Mouse (Mus musculus) lung, embryonic 15.5 days (tissue): ENCODE measurements around the gene Pcca. TPM values are rescaled to one million over a fixed set of nuclear protein-coding genes. Genes with fewer than 3 reads are reported as not detected.

Source experiments
- ATAC-seq: fragments of 200-750 bp; cut with Nextera tagmentation; 2 replicates; pipeline ENCODE4 v1.8.0; 2017; ENCODE audit warnings: moderate number of reproducible peaks, borderline replicate concordance; ENCODE audit not compliant: low FRiP score, low TSS enrichment; ENCODE audit errors: extremely low read depth
- H3K27ac ChIP-seq: fragments of 300-500 bp; sonication (generic); 2 replicates; pipeline ENCODE4 v1.5.1; 2015; ENCODE audit warnings: moderate library complexity, mild to moderate bottlenecking, inconsistent platforms
- H3K27me3 ChIP-seq: fragments of 300-500 bp; sonication (generic); 2 replicates; pipeline ENCODE4 v1.6.1; 2015; ENCODE audit warnings: inconsistent platforms
- H3K36me3 ChIP-seq: fragments of 300-500 bp; sonication (generic); 2 replicates; pipeline ENCODE4 v1.6.1; 2015; ENCODE audit warnings: inconsistent platforms
- H3K4me1 ChIP-seq: fragments of 300-500 bp; sonication (generic); 2 replicates; pipeline ENCODE4 v1.6.1; 2015; ENCODE audit warnings: inconsistent platforms
- H3K4me2 ChIP-seq: fragments of 300-500 bp; sonication (generic); 2 replicates; pipeline ENCODE4 v1.6.1; 2015; ENCODE audit warnings: inconsistent platforms, mild to moderate bottlenecking, moderate library complexity
- H3K4me3 ChIP-seq: fragments of 300-500 bp; sonication (generic); 2 replicates; pipeline ENCODE4 v1.5.1; 2015; ENCODE audit warnings: mild to moderate bottlenecking, inconsistent platforms
- H3K9ac ChIP-seq: fragments of 300-500 bp; sonication (generic); 2 replicates; pipeline ENCODE4 v1.6.1; 2015; ENCODE audit warnings: inconsistent platforms
- H3K9me3 ChIP-seq: fragments of 300-500 bp; sonication (generic); 2 replicates; pipeline ENCODE4 v1.6.1; 2016; ENCODE audit warnings: inconsistent platforms
- WGBS: fragments of 180-500 bp; shearing (Covaris S2); methylation state at CpG from one replicate; pipeline ENCODE4 v1.1.7; 2015; 5-methylcytosine and 5-hydroxymethylcytosine counted together
- polyA plus RNA-seq: library from polyadenylated mRNA; unstranded; fragments of >200 nt; fragmentation: Nextera tagmentation; extraction: Ambion mirVana; gene quantifications from 2 replicates; pipeline ENCODE4 v1.2.1, GENCODE M21; 2015

Pcca gene
- 19.8 and 20.6 TPM in 2 replicates for polyA plus RNA-seq

DNA sequence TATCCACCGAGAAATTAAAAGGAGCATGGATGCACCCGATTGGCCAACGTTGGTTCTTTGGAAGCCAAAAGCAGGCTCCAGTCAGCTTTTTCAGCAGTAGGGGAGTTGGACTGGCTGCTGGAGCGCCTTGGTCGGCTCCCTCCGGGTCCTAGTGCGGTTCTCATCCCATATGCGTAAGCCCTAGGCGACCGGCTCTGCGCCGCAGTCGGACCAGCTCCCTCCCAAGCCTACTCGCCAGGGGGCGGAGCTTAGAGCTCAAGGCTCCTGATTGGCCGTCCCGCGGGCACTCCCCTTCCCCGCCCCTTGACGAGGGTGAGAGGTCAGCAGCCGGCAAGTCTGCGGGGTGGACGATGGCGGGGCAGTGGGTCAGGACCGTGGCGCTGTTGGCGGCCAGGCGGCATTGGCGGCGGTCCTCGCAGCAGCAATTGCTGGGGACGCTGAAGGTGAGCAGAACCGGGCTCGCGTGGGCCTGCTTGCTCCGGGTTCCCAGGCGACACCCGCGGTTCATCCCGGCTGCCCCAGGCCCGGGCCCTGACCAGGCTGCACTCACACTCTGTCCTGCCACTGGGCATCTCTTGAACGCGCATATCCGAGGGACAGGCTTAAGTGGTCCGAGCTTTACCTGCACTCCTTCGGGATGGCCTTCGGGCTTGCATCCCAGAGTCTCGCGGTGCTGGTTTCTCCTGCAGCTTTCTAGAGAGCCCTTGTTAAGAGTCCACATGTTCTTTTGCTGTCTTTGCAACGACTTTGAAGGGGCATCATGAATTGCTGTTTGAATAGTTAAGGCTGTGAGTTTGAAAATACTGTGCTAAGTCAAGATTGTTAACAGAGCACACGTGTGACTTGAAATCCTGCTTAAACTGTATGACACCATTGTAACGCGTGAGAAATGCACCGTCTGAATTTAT lies at the start of gene Pcca:
Gene Pcca (plus strand): TSS at position 308 of the 908 bp plus-strand sequence.
- Histone ChIP-seq H3K9me3 (no peaks in the 10 kb centered on the region), H3K27ac (peak within 1 kb of the TSS; percentile 49), H3K27me3 (no peaks in the 10 kb centered on the region), H3K36me3 (no peaks in the 10 kb centered on the region), H3K4me3 (peak within 1 kb of the TSS; percentile 77), H3K9ac (peak within 1 kb of the TSS; percentile 57), H3K4me2 (peak within 1 kb of the TSS; percentile 79), H3K4me1 (peaks cover 11% of the 10 kb centered on the region; the same call in 1 of the 2 replicates)
- WGBS, result 1% methylated on average over 54 of the region's 54 CpGs
- ATAC-seq, result peak; percentile 99

DNA sequence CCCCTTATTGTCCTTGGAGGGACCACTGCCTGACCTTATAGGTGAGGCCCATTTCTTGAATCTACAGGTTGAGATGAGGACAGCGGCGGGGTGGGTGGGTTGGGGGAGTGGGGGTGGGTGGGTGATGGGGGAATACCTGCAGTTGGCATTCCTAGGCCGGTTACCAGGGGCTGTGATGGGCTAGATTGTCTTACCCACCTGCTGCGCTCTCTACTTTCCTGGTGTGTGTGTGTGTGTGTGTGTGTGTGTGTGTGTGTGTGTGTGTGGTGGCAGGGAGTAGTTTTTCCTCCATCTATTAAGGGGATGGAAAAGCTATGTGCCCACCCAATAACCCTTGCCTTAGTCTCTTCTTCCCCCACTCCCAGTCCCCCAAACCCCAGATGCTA lies 49.7 kb upstream of the Pcca start:
- no peak overlapping the region for H3K9ac ChIP-seq
- WGBS, result 2% methylated on average over 4 of the region's 4 CpGs
- H3K36me3 ChIP-seq, result no peaks in the 10 kb centered on the region
- H3K4me3 ChIP-seq, result no peak overlapping the region
- H3K4me1 ChIP-seq, result no peaks in the 10 kb centered on the region
- no peak overlapping the region for H3K27ac ChIP-seq
- no peaks in the 10 kb centered on the region for H3K9me3 ChIP-seq
- no peak overlapping the region for H3K4me2 ChIP-seq
- peaks cover 92% of the 10 kb centered on the region for H3K27me3 ChIP-seq
- no peak for ATAC-seq

DNA sequence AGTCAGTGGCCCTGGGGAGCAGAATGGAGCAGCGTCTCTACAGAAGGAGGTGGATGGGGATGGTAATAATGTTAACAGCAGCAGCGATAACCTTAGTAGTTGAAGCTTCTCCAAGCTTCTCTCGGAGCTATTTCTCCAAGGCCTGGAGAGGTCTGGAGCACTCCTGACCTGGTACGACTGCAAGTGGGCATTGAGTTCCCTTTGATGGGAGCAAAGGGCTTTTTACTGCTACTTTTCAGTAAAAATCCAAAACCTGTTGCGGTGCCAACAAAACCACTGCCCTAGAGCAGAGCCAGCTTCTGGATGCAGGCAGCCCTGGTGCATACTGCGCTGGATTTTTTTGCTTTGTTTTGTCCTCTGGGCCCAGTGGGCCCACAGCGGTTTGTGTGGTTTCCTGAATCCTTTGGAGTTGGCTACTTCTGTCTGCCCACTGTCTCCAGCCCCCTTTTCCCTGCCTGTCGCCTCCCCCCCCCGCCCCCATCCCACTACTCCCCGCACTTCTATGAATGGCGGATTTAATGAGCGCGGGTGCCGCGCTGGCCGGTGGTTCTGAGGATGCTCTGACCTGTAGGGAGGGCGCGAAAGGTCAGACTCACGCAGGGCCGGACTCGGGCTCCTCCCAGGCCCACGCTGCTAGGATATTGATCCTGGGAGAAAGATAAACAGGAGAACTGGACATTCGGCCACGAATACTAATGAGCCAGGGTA lies 49.1 kb upstream of the Pcca start:
- Histone ChIP-seq H3K27me3 (peaks cover 93% of the 10 kb centered on the region), H3K9me3 (no peaks in the 10 kb centered on the region), H3K9ac (no peak overlapping the region), H3K4me3 (no peak overlapping the region), H3K4me2 (no peak overlapping the region), H3K36me3 (no peaks in the 10 kb centered on the region), H3K4me1 (no peaks in the 10 kb centered on the region), H3K27ac (no peak overlapping the region)
- WGBS, result 3% methylated on average over 22 of the region's 24 CpGs
- ATAC-seq, result no peak

DNA sequence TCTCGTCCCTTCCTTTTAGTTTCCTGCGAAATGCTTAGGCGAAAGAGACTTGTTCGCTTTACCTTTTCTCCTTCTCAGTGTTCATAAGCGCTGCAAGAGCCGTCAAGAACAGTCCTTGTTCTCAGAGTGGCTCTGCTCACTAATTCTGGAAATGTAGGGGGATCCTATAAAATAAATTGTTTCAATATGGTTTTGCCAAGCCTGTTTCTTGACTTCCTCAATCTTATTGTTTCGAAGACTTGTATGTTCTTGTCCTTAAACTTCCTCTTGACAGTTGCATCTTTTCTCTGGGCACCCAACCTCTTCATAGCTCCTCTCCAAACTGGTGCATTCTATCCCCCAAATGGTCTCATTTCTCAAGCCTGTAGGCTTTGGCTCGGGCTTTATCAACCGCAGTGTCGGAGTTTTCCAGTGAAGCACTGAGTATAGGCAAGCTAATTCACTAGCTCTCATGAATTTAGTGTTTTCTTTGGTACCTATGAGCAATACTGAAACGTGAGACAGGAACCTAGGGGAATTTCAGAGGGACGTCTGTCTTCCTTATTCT lies 48.4 kb upstream of the Pcca start:
- H3K4me1 ChIP-seq, result 0 out of 2 replicates have a peak, but pooled peaks cover 2% of the 10 kb centered on the region
- no peaks in the 10 kb centered on the region for H3K36me3 ChIP-seq
- H3K9ac ChIP-seq, result no peak overlapping the region
- peaks cover 93% of the 10 kb centered on the region for H3K27me3 ChIP-seq
- no peak overlapping the region for H3K4me2 ChIP-seq
- no peak overlapping the region for H3K27ac ChIP-seq
- WGBS, result 3% methylated on average over 12 of the region's 12 CpGs
- H3K4me3 ChIP-seq, result no peak overlapping the region
- no peak for ATAC-seq
- H3K9me3 ChIP-seq, result no peaks in the 10 kb centered on the region

DNA sequence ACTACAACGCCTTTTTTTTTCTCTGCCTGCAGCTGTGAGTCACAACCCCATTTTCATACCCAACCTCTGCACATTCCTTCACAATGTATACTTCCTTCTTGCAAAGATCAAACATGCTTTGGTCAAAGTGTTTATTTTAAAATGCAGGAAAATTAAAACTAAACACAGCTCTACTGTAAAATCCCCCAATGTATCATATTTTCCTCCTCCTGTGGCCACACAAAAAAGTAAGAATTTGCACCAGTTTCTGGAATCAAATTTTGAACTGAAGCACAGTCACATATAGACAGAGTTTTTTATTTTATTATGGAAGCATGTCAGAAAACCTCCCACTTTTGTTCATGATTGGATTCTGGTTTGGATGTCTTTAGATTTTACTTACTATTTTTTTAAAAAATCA lies 47.5 kb upstream of the Pcca start:
- Histone ChIP-seq H3K9ac (no peak overlapping the region), H3K9me3 (no peaks in the 10 kb centered on the region), H3K4me1 (0 out of 2 replicates have a peak, but pooled peaks cover 4% of the 10 kb centered on the region), H3K27me3 (peaks cover 93% of the 10 kb centered on the region), H3K36me3 (no peaks in the 10 kb centered on the region), H3K4me3 (no peak overlapping the region), H3K27ac (no peak overlapping the region), H3K4me2 (no peak overlapping the region)
- no peak for ATAC-seq
- 0% methylated on average over 1 of the region's 1 CpGs for WGBS

DNA sequence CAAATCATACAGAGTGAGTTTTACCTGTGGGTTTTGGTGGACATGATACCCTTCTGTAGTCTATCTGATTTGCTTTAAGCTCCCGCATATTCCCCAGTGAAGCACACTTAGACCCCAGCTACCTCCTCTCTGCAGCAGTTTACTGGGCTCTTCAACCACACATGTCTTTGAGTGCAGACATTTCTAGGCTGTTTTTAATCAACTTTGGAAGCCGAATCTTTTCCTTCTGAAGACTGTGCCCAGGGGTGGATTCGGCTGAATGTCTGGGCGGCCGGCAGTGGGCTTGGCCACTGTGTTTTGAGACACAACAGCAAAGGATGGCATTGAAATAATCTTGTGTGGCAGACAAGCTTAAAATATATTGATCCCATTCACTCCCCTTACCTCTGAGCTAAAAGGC lies 46.8 kb upstream of the Pcca start:
- no peaks in the 10 kb centered on the region for H3K36me3 ChIP-seq
- ATAC-seq, result no peak
- H3K27ac ChIP-seq, result no peak overlapping the region
- 0 out of 2 replicates have a peak, but pooled peaks cover 4% of the 10 kb centered on the region for H3K4me1 ChIP-seq
- H3K4me2 ChIP-seq, result no peak overlapping the region
- H3K27me3 ChIP-seq, result peaks cover 88% of the 10 kb centered on the region
- H3K9ac ChIP-seq, result no peak overlapping the region
- H3K4me3 ChIP-seq, result no peak overlapping the region
- H3K9me3 ChIP-seq, result no peaks in the 10 kb centered on the region
- 1% methylated on average over 5 of the region's 5 CpGs for WGBS

DNA sequence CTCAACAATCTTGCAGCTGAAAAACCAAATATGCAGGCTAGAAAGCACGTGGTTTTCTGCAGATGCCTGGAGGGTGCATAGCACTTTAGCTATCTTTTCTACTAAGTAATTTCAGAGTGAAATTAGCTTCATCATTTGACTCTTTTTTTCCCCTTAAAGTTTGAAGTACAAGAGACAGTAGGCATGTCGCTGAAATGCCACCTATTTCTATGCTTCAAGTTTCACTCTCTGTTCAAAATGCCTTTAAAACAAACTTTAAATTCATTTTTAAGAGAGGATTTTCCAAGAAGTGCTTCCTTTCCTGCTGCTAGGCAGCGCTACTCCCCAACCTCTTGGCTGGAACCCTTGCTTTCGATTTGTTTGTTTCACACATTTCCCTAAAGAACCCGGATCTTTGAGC lies 45.1 kb upstream of the Pcca start:
- no peak overlapping the region for H3K4me3 ChIP-seq
- no peak for ATAC-seq
- H3K9ac ChIP-seq, result no peak overlapping the region
- H3K4me2 ChIP-seq, result no peak overlapping the region
- WGBS, result 1% methylated on average over 5 of the region's 5 CpGs
- H3K27ac ChIP-seq, result no peak overlapping the region
- H3K27me3 ChIP-seq, result peaks cover 88% of the 10 kb centered on the region
- no peaks in the 10 kb centered on the region for H3K9me3 ChIP-seq
- 0 out of 2 replicates have a peak, but pooled peaks cover 4% of the 10 kb centered on the region for H3K4me1 ChIP-seq
- no peaks in the 10 kb centered on the region for H3K36me3 ChIP-seq

DNA sequence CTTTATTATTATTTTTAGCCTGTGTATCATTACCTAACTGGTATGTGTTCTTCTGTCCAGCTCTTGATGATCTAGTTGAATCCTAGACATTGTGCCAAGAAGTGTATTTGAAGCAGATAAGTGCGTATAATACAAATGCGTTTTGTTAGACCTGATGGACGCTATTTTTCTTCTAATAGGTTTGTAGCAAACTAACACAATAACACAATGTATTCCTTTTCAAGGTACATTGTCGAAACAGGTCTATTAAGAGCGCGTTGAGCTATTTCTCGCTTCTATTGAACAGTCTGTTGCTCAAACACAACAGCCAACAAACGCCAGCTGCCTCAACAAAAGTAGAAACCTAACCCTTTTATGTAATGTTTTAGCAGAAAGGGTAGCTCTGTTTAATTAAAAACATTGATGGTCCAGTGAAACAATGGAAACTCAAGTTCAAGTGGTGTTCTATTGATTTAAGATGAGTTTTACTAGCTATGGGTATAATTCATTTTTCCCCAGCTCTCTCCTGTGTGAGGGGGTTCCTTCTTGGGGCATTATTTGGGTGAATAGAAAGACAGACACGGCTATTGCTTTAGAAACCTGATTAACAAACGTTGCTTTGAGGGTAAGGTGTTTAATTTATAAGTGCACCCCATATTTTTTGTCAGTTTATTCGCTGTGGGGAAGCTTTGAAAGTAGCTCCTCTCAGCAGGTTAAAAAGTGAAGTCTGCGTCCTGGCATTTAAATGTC lies 44.3 kb upstream of the Pcca start:
- Histone ChIP-seq H3K27me3 (peaks cover 88% of the 10 kb centered on the region), H3K4me1 (0 out of 2 replicates have a peak, but pooled peaks cover 4% of the 10 kb centered on the region), H3K9me3 (no peaks in the 10 kb centered on the region), H3K36me3 (no peaks in the 10 kb centered on the region), H3K27ac (no peak overlapping the region), H3K9ac (no peak overlapping the region), H3K4me3 (no peak overlapping the region), H3K4me2 (no peak overlapping the region)
- 5% methylated on average over 12 of the region's 12 CpGs for WGBS
- ATAC-seq, result no peak

DNA sequence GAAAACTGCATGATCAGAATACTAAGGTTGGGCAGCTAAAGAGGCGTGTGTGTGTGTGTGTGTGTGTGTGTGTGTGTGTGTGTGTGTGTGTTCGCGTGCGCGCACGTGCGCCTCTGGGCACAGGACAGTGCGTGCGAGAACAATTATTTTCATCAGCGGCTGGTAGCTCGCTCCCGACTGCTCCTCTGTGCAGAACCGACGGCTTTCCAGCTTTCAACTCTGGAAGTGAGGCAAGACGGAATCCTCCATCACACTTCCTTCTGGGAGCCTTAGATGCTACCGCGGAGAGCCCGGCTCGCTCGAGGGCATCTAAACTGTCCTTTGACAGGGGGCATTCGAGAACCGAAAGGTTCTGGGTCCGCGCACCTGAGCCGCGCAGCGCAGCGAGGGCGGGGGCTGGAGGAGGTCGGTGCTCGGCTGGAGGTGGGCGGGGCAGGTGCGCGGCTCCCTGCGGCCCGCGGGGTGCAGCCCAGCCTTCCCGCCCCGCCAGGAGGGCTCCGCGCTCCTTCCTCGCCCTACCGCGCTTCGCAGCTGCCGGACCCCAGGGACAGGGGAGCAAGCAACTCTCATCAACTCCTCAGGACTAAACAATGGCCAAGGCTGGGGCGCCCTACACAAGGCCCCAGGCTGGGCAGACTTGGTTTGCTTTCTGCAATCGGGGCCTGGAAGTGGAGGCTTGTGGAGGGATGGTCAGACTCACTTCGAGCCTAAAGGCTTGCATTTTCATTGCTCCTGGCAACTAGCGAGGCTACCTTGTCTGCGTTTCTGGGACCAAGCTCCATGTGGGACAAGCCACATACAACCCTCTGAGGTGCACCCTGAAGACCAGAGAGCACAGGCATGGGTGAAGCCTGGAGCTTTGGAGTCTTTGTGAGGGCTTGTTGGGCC lies 43.4 kb upstream of the Pcca start, which contains the start of gene Gm10837:
Gene Gm10837 (plus strand): TSS at position 146 of the 888 bp plus-strand sequence.
- ATAC-seq, result peak; percentile 27; the same call in 1 of the 2 replicates

DNA sequence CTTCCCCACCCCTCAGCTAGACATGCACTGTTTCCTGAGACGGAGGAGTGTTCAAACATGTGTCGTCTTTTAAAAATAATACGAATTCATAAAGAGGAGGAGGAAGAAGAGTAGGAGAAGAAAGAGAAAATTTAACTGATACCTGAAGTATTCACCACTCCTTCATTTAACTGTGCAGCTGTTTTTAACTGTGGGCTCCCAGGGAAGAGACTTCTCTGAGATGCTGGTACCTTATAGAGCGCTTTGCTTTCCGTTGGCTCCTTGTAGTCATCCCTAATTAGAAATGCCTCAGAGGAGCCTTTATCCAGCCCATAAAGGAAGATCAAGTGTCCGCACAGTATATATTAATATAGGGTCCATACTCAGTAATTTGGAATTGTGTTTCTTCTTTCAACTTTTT lies 42.6 kb upstream of the Pcca start:
- Histone ChIP-seq H3K36me3 (no peaks in the 10 kb centered on the region), H3K4me3 (no peak overlapping the region), H3K27ac (no peak overlapping the region), H3K4me2 (no peak overlapping the region), H3K4me1 (0 out of 2 replicates have a peak, but pooled peaks cover 4% of the 10 kb centered on the region), H3K9ac (no peak overlapping the region), H3K9me3 (no peaks in the 10 kb centered on the region), H3K27me3 (peaks cover 75% of the 10 kb centered on the region)
- ATAC-seq, result no peak
- whole genome bisulfite sequencing, result 67% methylated on average over 6 of the region's 6 CpGs

More for the DNA sequence above, 43.4 kb upstream of the Pcca start, which contains the start of gene Gm10837:
- Histone ChIP-seq H3K27me3 (peaks cover 84% of the 10 kb centered on the region), H3K9me3 (no peaks in the 10 kb centered on the region), H3K27ac (no peak within 1 kb of the TSS), H3K9ac (no peak within 1 kb of the TSS), H3K36me3 (no peaks in the 10 kb centered on the region), H3K4me1 (0 out of 2 replicates have a peak, but pooled peaks cover 4% of the 10 kb centered on the region), H3K4me2 (peak within 1 kb of the TSS; percentile 44), H3K4me3 (0 out of 2 replicates have a peak within 1 kb of the TSS, but pooled peaks have one; percentile 13)
- WGBS, result 2% methylated on average over 51 of the region's 51 CpGs
